In the genomic region with DNA sequence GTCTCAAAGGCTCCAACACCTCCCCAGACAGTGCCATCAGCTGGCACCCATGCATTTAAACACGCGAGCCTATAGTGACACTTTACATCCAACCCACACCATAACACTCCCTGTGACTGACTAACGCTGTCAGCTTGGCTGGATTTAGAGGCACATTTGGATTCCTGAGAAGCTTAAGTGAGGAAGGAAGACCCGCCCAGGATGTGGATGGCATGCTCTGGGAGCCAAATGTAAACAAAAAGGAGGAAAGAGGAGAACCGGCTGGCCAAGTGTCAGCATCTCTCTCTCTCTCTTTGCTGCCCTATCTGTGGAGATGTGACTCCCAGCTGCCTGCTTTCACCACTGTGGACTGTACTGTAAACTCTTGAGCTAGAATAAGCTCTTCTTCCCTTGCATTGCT, we compare ENCODE assay signal across 15 mouse cellular contexts. TPM values are rescaled to one million over a fixed set of nuclear protein-coding genes. Genes with fewer than 3 reads are reported as not detected.
A peak's percentile ranks its signal among the peaks of the same experiment; 100 is the strongest.
DNase-seq lines count a peak whose midpoint lies in the region; ATAC-seq lines count a peak whose summit lies in the region.
"Had no signal": no experiment of that assay in that cellular context is flagged by ENCODE, and none has a peak within 500 bp of the region (broad histone marks: within the 10 kb centered on the region; RNA-seq: fewer than 3 reads in every experiment).

No protein-coding gene starts in this region.

- no peaks in the 10 kb centered on the region for H3K27me3 ChIP-seq in embryonic facial prominence, embryonic 11.5 days (ENCODE audit: control insufficient read depth, insufficient read depth, low read length)
- H3K27me3 ChIP-seq in embryonic facial prominence, embryonic 10.5 days (replicated peaks; ENCODE audit: low read depth, poor library complexity, severe bottlenecking) = no peaks in the 10 kb centered on the region
- no peaks in the 10 kb centered on the region for H3K27me3 ChIP-seq in lung, embryonic 15.5 days
- no peaks in the 10 kb centered on the region for H3K27me3 ChIP-seq in stomach, embryonic 15.5 days (replicated peaks)
- H3K27me3 ChIP-seq: hindbrain, embryonic 15.5 days; limb, embryonic 15.5 days had no signal

- DNase-seq in embryonic facial prominence, embryonic 11.5 days (ENCODE audit: low spot score) = peak; percentile 12
- no peak for DNase-seq in embryonic facial prominence, embryonic 10.5 days (ENCODE audit: low spot score)
- peak; percentile 15 to 39 for DNase-seq in left cerebral cortex, postnatal 14 days (ENCODE audit: low spot score in 2 of 2)
- no peak for DNase-seq in left cerebral cortex, adult 11 months (ENCODE audit: low spot score)
- DNase-seq in thymus, postnatal 10 days (ENCODE audit: low spot score in 2 of 2) = no peak
- no peak for DNase-seq in retina, embryonic 14.5 days (ENCODE audit: low spot score)
- DNase-seq: adrenal gland, postnatal 25 days; gastrocnemius, postnatal 14 days had no signal

- no peaks in the 10 kb centered on the region for H3K4me1 ChIP-seq in embryonic facial prominence, embryonic 11.5 days (ENCODE audit: control insufficient read depth, insufficient read depth, low read length)
- peaks cover 4% of the 10 kb centered on the region; the same call in 1 of the 2 replicates for H3K4me1 ChIP-seq in embryonic facial prominence, embryonic 10.5 days
- peaks cover 14% of the 10 kb centered on the region for H3K4me1 ChIP-seq in lung, embryonic 15.5 days
- H3K4me1 ChIP-seq in stomach, embryonic 15.5 days = no peaks in the 10 kb centered on the region
- H3K4me1 ChIP-seq: forebrain, embryonic 10.5 days; hindbrain, embryonic 15.5 days; limb, embryonic 15.5 days had no signal

- intact Hi-C loops in left cerebral cortex, postnatal 14 days (cut with DNase I) = no loop called here

- H3K27ac ChIP-seq in embryonic facial prominence, embryonic 11.5 days (replicated peaks; ENCODE audit: low read depth, low read length) = no peak overlapping the region
- H3K27ac ChIP-seq in embryonic facial prominence, embryonic 10.5 days (replicated peaks) = no peak overlapping the region
- peak overlapping the region; percentile 32; the same call in 1 of the 2 replicates for H3K27ac ChIP-seq in lung, embryonic 15.5 days
- H3K27ac ChIP-seq in stomach, embryonic 15.5 days = 0 out of 2 replicates have a peak overlapping the region, but pooled peaks have one; percentile 0
- H3K27ac ChIP-seq: forebrain, embryonic 10.5 days; hindbrain, embryonic 15.5 days; limb, embryonic 15.5 days had no signal

- H3K36me3 ChIP-seq in embryonic facial prominence, embryonic 11.5 days (replicated peaks; ENCODE audit: control insufficient read depth, insufficient read depth, low read depth, low read length) = no peaks in the 10 kb centered on the region
- no peaks in the 10 kb centered on the region for H3K36me3 ChIP-seq in embryonic facial prominence, embryonic 10.5 days (replicated peaks)
- no peaks in the 10 kb centered on the region for H3K36me3 ChIP-seq in lung, embryonic 15.5 days
- H3K36me3 ChIP-seq in stomach, embryonic 15.5 days = no peaks in the 10 kb centered on the region
- H3K36me3 ChIP-seq: forebrain, embryonic 10.5 days; hindbrain, embryonic 15.5 days; limb, embryonic 15.5 days had no signal

- WGBS in embryonic facial prominence, embryonic 11.5 days = 35% methylated on average over 5 of the region's 5 CpGs
- WGBS in embryonic facial prominence, embryonic 10.5 days = 33% methylated on average over 5 of the region's 5 CpGs
- 1% methylated on average over 5 of the region's 5 CpGs for WGBS in lung, embryonic 15.5 days
- 12% methylated on average over 5 of the region's 5 CpGs for WGBS in stomach, embryonic 15.5 days

- H3K9me3 ChIP-seq in embryonic facial prominence, embryonic 11.5 days (replicated peaks; ENCODE audit: control insufficient read depth, low read length) = no peaks in the 10 kb centered on the region
- H3K9me3 ChIP-seq in embryonic facial prominence, embryonic 10.5 days = peaks cover 3% of the 10 kb centered on the region; the same call in 1 of the 2 replicates
- H3K9me3 ChIP-seq in lung, embryonic 15.5 days = peaks cover 6% of the 10 kb centered on the region; the same call in 1 of the 2 replicates
- no peaks in the 10 kb centered on the region for H3K9me3 ChIP-seq in stomach, embryonic 15.5 days
- H3K9me3 ChIP-seq: limb, embryonic 15.5 days had no signal

- ATAC-seq in embryonic facial prominence, embryonic 11.5 days (replicated peaks; ENCODE audit: insufficient number of reproducible peaks, low FRiP score, low TSS enrichment, low read depth) = no peak
- peak; percentile 92 for ATAC-seq in lung, embryonic 15.5 days (ENCODE audit: borderline replicate concordance, extremely low read depth, low FRiP score, low TSS enrichment)
- ATAC-seq in stomach, embryonic 15.5 days (ENCODE audit: insufficient read depth, low FRiP score, low read depth) = no peak

- H3K4me3 ChIP-seq in embryonic facial prominence, embryonic 11.5 days (ENCODE audit: low read depth, low read length) = no peak overlapping the region
- no peak overlapping the region for H3K4me3 ChIP-seq in embryonic facial prominence, embryonic 10.5 days
- no peak overlapping the region for H3K4me3 ChIP-seq in lung, embryonic 15.5 days
- no peak overlapping the region for H3K4me3 ChIP-seq in stomach, embryonic 15.5 days (replicated peaks)
- H3K4me3 ChIP-seq: forebrain, embryonic 10.5 days; hindbrain, embryonic 15.5 days; limb, embryonic 15.5 days had no signal

- no peak overlapping the region for H3K9ac ChIP-seq in embryonic facial prominence, embryonic 11.5 days (replicated peaks; ENCODE audit: low read length)
- no peak overlapping the region for H3K9ac ChIP-seq in lung, embryonic 15.5 days
- H3K9ac ChIP-seq in stomach, embryonic 15.5 days = no peak overlapping the region
- H3K9ac ChIP-seq: hindbrain, embryonic 15.5 days; limb, embryonic 15.5 days had no signal

- H3K4me2 ChIP-seq in embryonic facial prominence, embryonic 11.5 days (ENCODE audit: low read depth, low read length) = no peak overlapping the region
- H3K4me2 ChIP-seq in lung, embryonic 15.5 days = no peak overlapping the region
- H3K4me2 ChIP-seq in stomach, embryonic 15.5 days = no peak overlapping the region
- H3K4me2 ChIP-seq: hindbrain, embryonic 15.5 days; limb, embryonic 15.5 days had no signal

RNA-seq across cellular contexts. Expression of a gene that starts 9.8 kb away (rescaled TPM):
- 15.7 and 20.0 TPM in 2 replicates for polyA plus RNA-seq in embryonic facial prominence, embryonic 11.5 days (2014; fragmentation: Nextera tagmentation; extraction: Ambion mirVana)
- polyA plus RNA-seq in embryonic facial prominence, embryonic 10.5 days (2016; fragmentation: Nextera tagmentation; extraction: Ambion mirVana) = 14.9 and 15.5 TPM in 2 replicates
- total RNA-seq in left cerebral cortex, postnatal 14 days (2021) = 10 to 100 TPM; 34.6 to 36.4 TPM
- polyA plus RNA-seq in lung, embryonic 15.5 days (2015; fragmentation: Nextera tagmentation; extraction: Ambion mirVana) = 31.8 and 33.0 TPM in 2 replicates
- polyA plus RNA-seq in stomach, embryonic 15.5 days (2015; fragmentation: Nextera tagmentation; extraction: Ambion mirVana) = 41.5 and 43.7 TPM in 2 replicates

RNA-seq across cellular contexts. Expression of a gene that starts 41.2 kb away (rescaled TPM):
- not detected in 2 replicates for polyA plus RNA-seq in embryonic facial prominence, embryonic 11.5 days (2014; fragmentation: Nextera tagmentation; extraction: Ambion mirVana)
- 0.16 TPM in 1 of 2 replicates, not detected in the other for polyA plus RNA-seq in embryonic facial prominence, embryonic 10.5 days (2016; fragmentation: Nextera tagmentation; extraction: Ambion mirVana)
- not detected for total RNA-seq in left cerebral cortex, postnatal 14 days (2021)
- polyA plus RNA-seq in lung, embryonic 15.5 days (2015; fragmentation: Nextera tagmentation; extraction: Ambion mirVana) = not detected in 2 replicates
- polyA plus RNA-seq in stomach, embryonic 15.5 days (2015; fragmentation: Nextera tagmentation; extraction: Ambion mirVana) = 0.23 TPM in 1 of 2 replicates, not detected in the other
- total RNA-seq: adrenal gland, postnatal 25 days; gastrocnemius, postnatal 14 days; left cerebral cortex, adult 18-20 months had no signal
- polyA plus RNA-seq: forebrain, embryonic 10.5 days; heart, embryonic 14.5 days; hindbrain, embryonic 15.5 days; limb, embryonic 15.5 days had no signal

Comparison
In these comparisons a context has a peak if more than half of its experiments do, and no peak if none do; other contexts are left out.
1. DNase-seq: peak in embryonic facial prominence, embryonic 11.5 days (single experiment) and left cerebral cortex, postnatal 14 days (2 of 2); none in embryonic facial prominence, embryonic 10.5 days (single experiment), left cerebral cortex, adult 11 months (single experiment), thymus, postnatal 10 days (0 of 2) and retina, embryonic 14.5 days (single experiment).
2. H3K27ac ChIP-seq: peak in lung, embryonic 15.5 days (single experiment) and stomach, embryonic 15.5 days (single experiment); none in embryonic facial prominence, embryonic 11.5 days (single experiment) and embryonic facial prominence, embryonic 10.5 days (single experiment).